Comparison of ENCODE assay signal across 9 mouse cellular contexts in genomic region chr9:57536362-57536761, GRCm38 (mm10). TPM values are rescaled to one million over a fixed set of nuclear protein-coding genes. Genes with fewer than 3 reads are reported as not detected.
DNase-seq lines count a peak whose midpoint lies in the region; ATAC-seq and TF ChIP-seq lines count a peak whose summit lies in the region.
"Had no signal": no experiment of that assay in that cellular context is flagged by ENCODE, and none has a peak within 500 bp of the region (broad histone marks: within the 10 kb centered on the region; RNA-seq: fewer than 3 reads in every experiment).

No protein-coding gene starts in this region.

- no peaks in the 10 kb centered on the region for H3K9me3 ChIP-seq in heart, embryonic 13.5 days
- H3K9me3 ChIP-seq in stomach, embryonic 15.5 days = no peaks in the 10 kb centered on the region
- H3K9me3 ChIP-seq in stomach, postnatal 0 days (ENCODE audit: control insufficient read depth, low read length) = no peaks in the 10 kb centered on the region
- no peaks in the 10 kb centered on the region for H3K9me3 ChIP-seq in limb, embryonic 13.5 days

- no peaks in the 10 kb centered on the region for H3K27me3 ChIP-seq in heart, embryonic 13.5 days (replicated peaks)
- no peaks in the 10 kb centered on the region for H3K27me3 ChIP-seq in stomach, embryonic 15.5 days (replicated peaks)
- H3K27me3 ChIP-seq in stomach, postnatal 0 days (ENCODE audit: control insufficient read depth, insufficient read depth, low read length) = no peaks in the 10 kb centered on the region
- no peaks in the 10 kb centered on the region for H3K27me3 ChIP-seq in limb, embryonic 13.5 days

- H3K9ac ChIP-seq in heart, embryonic 13.5 days = peak overlapping the region; percentile 94
- H3K9ac ChIP-seq in stomach, embryonic 15.5 days = no peak overlapping the region
- H3K9ac ChIP-seq in stomach, postnatal 0 days (ENCODE audit: low read length) = no peak overlapping the region
- no peak overlapping the region for H3K9ac ChIP-seq in limb, embryonic 13.5 days

- DNase-seq in heart, adult 9 months (ENCODE audit: low spot score in 2 of 2) = no peak
- no peak for DNase-seq in stomach, postnatal 0 days (ENCODE audit: low spot score)
- DNase-seq in frontal cortex, postnatal 36 days (ENCODE audit: low spot score in 2 of 2) = no peak
- no peak for DNase-seq in lung, postnatal 10 days
- DNase-seq: kidney, postnatal 36 days had no signal

- H3K36me3 ChIP-seq in heart, embryonic 13.5 days = peaks cover 65% of the 10 kb centered on the region
- peaks cover 22% of the 10 kb centered on the region; the same call in 1 of the 2 replicates for H3K36me3 ChIP-seq in stomach, embryonic 15.5 days
- H3K36me3 ChIP-seq in stomach, postnatal 0 days (ENCODE audit: control insufficient read depth, insufficient read depth, low read length) = peaks cover 17% of the 10 kb centered on the region
- H3K36me3 ChIP-seq in limb, embryonic 13.5 days = peaks cover 54% of the 10 kb centered on the region

- no peak for TF ChIP-seq CTCF in stomach, postnatal 0 days (IDR thresholded peaks at IDR 0.05; ENCODE audit: low read depth)

- H3K4me2 ChIP-seq in heart, embryonic 13.5 days = peak overlapping the region; percentile 89
- no peak overlapping the region; the same call in 1 of the 2 replicates for H3K4me2 ChIP-seq in stomach, embryonic 15.5 days
- H3K4me2 ChIP-seq in stomach, postnatal 0 days (replicated peaks; ENCODE audit: low read depth) = no peak overlapping the region
- peak overlapping the region; percentile 85 for H3K4me2 ChIP-seq in limb, embryonic 13.5 days (replicated peaks)

- H3K4me3 ChIP-seq in heart, embryonic 13.5 days = no peak overlapping the region
- H3K4me3 ChIP-seq in stomach, embryonic 15.5 days (replicated peaks) = peak overlapping the region; percentile 89; the same call in 1 of the 2 replicates
- H3K4me3 ChIP-seq in stomach, postnatal 0 days (ENCODE audit: low read depth, low read length) = no peak overlapping the region
- peak overlapping the region; percentile 88 for H3K4me3 ChIP-seq in limb, embryonic 13.5 days

- WGBS in heart, embryonic 13.5 days = 78% methylated on average over 5 of the region's 5 CpGs
- 88% methylated on average over 5 of the region's 5 CpGs for WGBS in stomach, embryonic 15.5 days
- 87% methylated on average over 5 of the region's 5 CpGs for WGBS in stomach, postnatal 0 days
- 95% methylated on average over 5 of the region's 5 CpGs for WGBS in limb, embryonic 13.5 days

- H3K27ac ChIP-seq in heart, embryonic 13.5 days (replicated peaks) = no peak overlapping the region
- no peak overlapping the region for H3K27ac ChIP-seq in stomach, embryonic 15.5 days
- H3K27ac ChIP-seq in stomach, postnatal 0 days (replicated peaks) = no peak overlapping the region
- H3K27ac ChIP-seq in limb, embryonic 13.5 days = no peak overlapping the region

- peaks cover 21% of the 10 kb centered on the region for H3K4me1 ChIP-seq in heart, embryonic 13.5 days
- H3K4me1 ChIP-seq in stomach, embryonic 15.5 days = peaks cover 9% of the 10 kb centered on the region
- H3K4me1 ChIP-seq in stomach, postnatal 0 days (replicated peaks; ENCODE audit: control insufficient read depth, insufficient read depth) = no peaks in the 10 kb centered on the region; the same call in 1 of the 2 replicates
- peaks cover 22% of the 10 kb centered on the region for H3K4me1 ChIP-seq in limb, embryonic 13.5 days

- ATAC-seq in heart, embryonic 13.5 days (ENCODE audit: extremely low read depth, insufficient number of reproducible peaks, low FRiP score, low TSS enrichment) = no peak
- no peak for ATAC-seq in stomach, embryonic 15.5 days (ENCODE audit: insufficient read depth, low FRiP score, low read depth)
- ATAC-seq in stomach, postnatal 0 days (ENCODE audit: low FRiP score, low TSS enrichment) = no peak
- ATAC-seq in limb, embryonic 13.5 days (ENCODE audit: low FRiP score, low read depth) = no peak
- ATAC-seq in inflammation-experienced regulatory T-cells, adult 6 months = no peak

- no peak for TF ChIP-seq EP300 in stomach, postnatal 0 days (optimal IDR thresholded peaks at IDR 0.05)

RNA-seq across cellular contexts. Expression of gene Fam219b, which starts 1.0 kb away (rescaled TPM):
- 11.4 and 12.8 TPM in 2 replicates for polyA plus RNA-seq in heart, embryonic 13.5 days (2015; fragmentation: Nextera tagmentation; extraction: Ambion mirVana)
- polyA plus RNA-seq in stomach, embryonic 15.5 days (2015; fragmentation: Nextera tagmentation; extraction: Ambion mirVana) = 18.7 and 19.7 TPM in 2 replicates
- 12.4 and 13.0 TPM in 2 replicates for polyA plus RNA-seq in stomach, postnatal 0 days (2015; fragmentation: Nextera tagmentation; extraction: Ambion mirVana)
- polyA plus RNA-seq in limb, embryonic 13.5 days (2015; fragmentation: Nextera tagmentation; extraction: Ambion mirVana) = 24.2 and 26.8 TPM in 2 replicates
- 10 to 100 TPM; 19.6 to 40.2 (median 32.7) TPM for polyA plus RNA-seq in inflammation-experienced regulatory T-cells, adult 6 months (2017; shearing (Covaris generic))

RNA-seq across cellular contexts. Expression of gene Cox5a, which starts 15.3 kb away (rescaled TPM):
- 1,286 and 1,445 TPM in 2 replicates for polyA plus RNA-seq in heart, embryonic 13.5 days (2015; fragmentation: Nextera tagmentation; extraction: Ambion mirVana)
- 621 and 623 TPM in 2 replicates for polyA plus RNA-seq in stomach, embryonic 15.5 days (2015; fragmentation: Nextera tagmentation; extraction: Ambion mirVana)
- polyA plus RNA-seq in stomach, postnatal 0 days (2015; fragmentation: Nextera tagmentation; extraction: Ambion mirVana) = 991 and 1,062 TPM in 2 replicates
- 495 and 497 TPM in 2 replicates for polyA plus RNA-seq in limb, embryonic 13.5 days (2015; fragmentation: Nextera tagmentation; extraction: Ambion mirVana)
- 100 to 1,000 TPM; 223 to 469 (median 223) TPM for polyA plus RNA-seq in inflammation-experienced regulatory T-cells, adult 6 months (2017; shearing (Covaris generic))

RNA-seq across cellular contexts. Expression of gene Mpi, which starts 16.2 kb away (rescaled TPM):
- 74.2 and 80.9 TPM in 2 replicates for polyA plus RNA-seq in heart, embryonic 13.5 days (2015; fragmentation: Nextera tagmentation; extraction: Ambion mirVana)
- 38.9 and 48.4 TPM in 2 replicates for polyA plus RNA-seq in stomach, embryonic 15.5 days (2015; fragmentation: Nextera tagmentation; extraction: Ambion mirVana)
- 24.6 and 26.1 TPM in 2 replicates for polyA plus RNA-seq in stomach, postnatal 0 days (2015; fragmentation: Nextera tagmentation; extraction: Ambion mirVana)
- 56.3 and 58.8 TPM in 2 replicates for polyA plus RNA-seq in limb, embryonic 13.5 days (2015; fragmentation: Nextera tagmentation; extraction: Ambion mirVana)
- 10 to 100 TPM; 14.3 to 16.0 (median 14.7) TPM for polyA plus RNA-seq in inflammation-experienced regulatory T-cells, adult 6 months (2017; shearing (Covaris generic))

RNA-seq across cellular contexts. Expression of gene Scamp2, which starts 24.4 kb away (rescaled TPM):
- polyA plus RNA-seq in heart, embryonic 13.5 days (2015; fragmentation: Nextera tagmentation; extraction: Ambion mirVana) = 51.5 and 52.4 TPM in 2 replicates
- 76.6 and 84.2 TPM in 2 replicates for polyA plus RNA-seq in stomach, embryonic 15.5 days (2015; fragmentation: Nextera tagmentation; extraction: Ambion mirVana)
- 102 and 104 TPM in 2 replicates for polyA plus RNA-seq in stomach, postnatal 0 days (2015; fragmentation: Nextera tagmentation; extraction: Ambion mirVana)
- polyA plus RNA-seq in limb, embryonic 13.5 days (2015; fragmentation: Nextera tagmentation; extraction: Ambion mirVana) = 67.1 and 69.1 TPM in 2 replicates
- polyA plus RNA-seq in inflammation-experienced regulatory T-cells, adult 6 months (2017; shearing (Covaris generic)) = 10 to 100 TPM; 81.3 to 95.1 (median 84.9) TPM

RNA-seq across cellular contexts. Expression of gene Rpp25, which starts 32.5 kb away (rescaled TPM):
- 12.2 and 13.5 TPM in 2 replicates for polyA plus RNA-seq in heart, embryonic 13.5 days (2015; fragmentation: Nextera tagmentation; extraction: Ambion mirVana)
- 6.0 and 6.1 TPM in 2 replicates for polyA plus RNA-seq in stomach, embryonic 15.5 days (2015; fragmentation: Nextera tagmentation; extraction: Ambion mirVana)
- 24.3 and 26.5 TPM in 2 replicates for polyA plus RNA-seq in stomach, postnatal 0 days (2015; fragmentation: Nextera tagmentation; extraction: Ambion mirVana)
- polyA plus RNA-seq in limb, embryonic 13.5 days (2015; fragmentation: Nextera tagmentation; extraction: Ambion mirVana) = 0.87 and 1.9 TPM in 2 replicates
- polyA plus RNA-seq in inflammation-experienced regulatory T-cells, adult 6 months (2017; shearing (Covaris generic)) = not detected

Comparison
In these comparisons a context has a peak if more than half of its experiments do, and no peak if none do; other contexts are left out.
1. H3K4me3 ChIP-seq: peak in stomach, embryonic 15.5 days (single experiment) and limb, embryonic 13.5 days (single experiment); none in heart, embryonic 13.5 days (single experiment) and stomach, postnatal 0 days (single experiment).
2. H3K4me2 ChIP-seq: peak in heart, embryonic 13.5 days (single experiment) and limb, embryonic 13.5 days (single experiment); none in stomach, embryonic 15.5 days (single experiment) and stomach, postnatal 0 days (single experiment).